Mouse (Mus musculus): ENCODE measurements around the gene Gm11168.
"Not testable (repeated sequence)": the region's sequence is repeated elsewhere in the genome, so short reads cannot be mapped to it uniquely, and the experiment has no call there.

Gene Gm11168

DNA sequence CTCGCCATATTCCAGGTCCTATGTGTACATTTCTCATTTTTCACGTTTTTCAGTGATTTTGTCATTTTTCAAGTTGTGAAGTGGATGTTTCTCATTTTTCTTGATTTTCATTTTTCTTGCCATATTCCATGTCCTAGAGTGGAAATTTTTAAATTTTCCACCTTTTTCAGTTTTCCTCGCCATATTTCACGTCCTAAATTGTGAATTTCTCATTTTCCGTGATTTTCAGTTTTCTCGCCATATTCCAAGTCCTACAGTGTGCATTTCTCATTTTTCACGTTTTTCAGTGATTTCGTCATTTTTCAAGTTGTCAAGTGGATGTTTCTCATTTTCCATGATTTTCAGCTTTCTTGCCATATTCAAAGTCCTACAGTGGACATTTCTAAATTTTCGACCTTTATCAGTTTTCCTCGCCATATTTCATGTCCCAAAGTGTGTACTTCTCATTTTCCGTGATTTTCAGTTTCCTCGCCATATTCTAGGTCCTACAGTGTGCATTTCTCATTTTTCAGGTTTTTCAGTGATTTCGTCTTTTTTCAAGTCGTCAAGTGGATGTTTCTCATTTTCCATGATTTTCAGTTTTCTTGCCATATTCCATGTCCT, at the start of gene Gm11168:
Gene Gm11168 (plus strand): TSS at position 553 of the 603 bp plus-strand sequence.
- in situ Hi-C loops (cut with MboI; ENCODE audit: low pct_unique_long_range_greater_than_20kb in 1 of 2, low sequenced_read_pairs in 2 of 2, unreplicated experiment in 1 of 2) = not testable (repeated sequence)

DNA sequence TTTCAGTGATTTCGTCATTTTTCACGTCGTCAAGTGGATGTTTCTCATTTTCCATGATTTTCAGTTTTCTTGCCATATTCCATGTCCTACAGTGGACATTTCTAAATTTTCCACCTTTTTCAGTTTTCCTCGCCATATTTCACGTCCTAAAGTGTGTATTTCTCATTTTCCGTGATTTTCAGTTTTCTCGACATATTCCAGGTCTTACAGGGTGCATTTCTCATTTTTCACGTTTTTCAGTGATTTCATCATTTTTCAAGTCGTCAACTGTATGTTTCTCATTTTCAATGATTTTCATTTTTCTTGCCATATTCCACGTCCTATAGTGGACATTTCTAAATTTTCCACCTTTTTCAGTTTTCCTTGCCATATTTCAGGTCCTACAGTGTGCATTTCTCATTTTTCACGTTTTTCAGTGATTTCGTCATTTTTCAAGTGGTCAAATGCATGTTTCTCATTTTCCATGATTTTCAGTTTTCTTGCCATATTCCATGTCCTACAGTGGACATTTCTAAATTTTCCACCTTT, 2.6 kb upstream of the Gm11168 start, which contains the start of gene Gm10722:
Gene Gm10722 (plus strand): TSS at position 478 of the 528 bp plus-strand sequence.
- in situ Hi-C loops (cut with MboI; ENCODE audit: low pct_unique_long_range_greater_than_20kb in 1 of 2, low sequenced_read_pairs in 2 of 2, unreplicated experiment in 1 of 2) = not testable (repeated sequence)

DNA sequence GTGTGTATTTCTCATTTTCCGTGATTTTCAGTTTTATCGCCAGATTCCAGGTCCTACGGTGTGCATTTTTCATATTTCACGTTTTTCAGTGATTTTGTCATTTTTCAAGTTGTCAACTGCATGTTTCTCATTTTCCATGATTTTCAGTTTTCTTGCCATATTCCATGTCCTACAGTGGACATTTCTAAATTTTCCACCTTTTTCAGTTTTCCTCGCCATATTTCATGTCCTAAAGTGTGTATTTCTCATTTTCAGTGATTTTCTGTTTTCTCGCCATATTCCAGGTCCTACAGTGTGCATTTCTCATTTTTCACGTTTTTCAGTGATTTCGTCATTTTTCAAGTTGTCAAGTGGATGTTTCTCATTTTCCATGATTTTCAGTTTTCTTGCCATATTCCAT, 2.1 kb upstream of the Gm11168 start:
- in situ Hi-C loops (cut with MboI; ENCODE audit: low pct_unique_long_range_greater_than_20kb in 1 of 2, low sequenced_read_pairs in 2 of 2, unreplicated experiment in 1 of 2) = not testable (repeated sequence)

DNA sequence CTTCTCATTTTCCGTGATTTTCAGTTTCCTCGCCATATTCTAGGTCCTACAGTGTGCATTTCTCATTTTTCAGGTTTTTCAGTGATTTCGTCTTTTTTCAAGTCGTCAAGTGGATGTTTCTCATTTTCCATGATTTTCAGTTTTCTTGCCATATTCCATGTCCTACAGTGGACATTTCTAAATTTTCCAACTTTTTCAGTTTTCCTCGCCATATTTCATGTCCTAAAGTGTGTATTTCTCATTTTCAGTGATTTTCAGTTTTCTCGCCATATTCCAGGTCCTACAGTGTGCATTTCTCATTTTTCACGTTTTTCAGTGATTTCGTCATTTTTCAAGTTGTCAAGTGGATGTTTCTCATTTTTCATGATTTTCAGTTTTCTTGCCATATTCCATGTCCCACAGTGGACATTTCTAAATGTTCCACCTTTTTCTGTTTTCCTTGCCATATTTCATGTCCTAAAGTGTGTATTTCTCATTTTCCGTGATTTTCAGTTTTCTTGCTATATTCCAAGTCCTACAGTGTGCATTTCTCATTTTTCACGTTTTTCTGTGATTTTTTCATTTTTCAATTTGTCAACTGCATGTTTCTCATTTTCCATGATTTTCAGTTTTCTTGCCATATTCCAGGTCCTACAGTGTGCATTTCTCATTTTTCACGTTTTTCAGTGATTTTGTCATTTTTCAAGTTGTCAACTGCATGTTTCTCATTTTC, 1.0 kb upstream of the Gm11168 start:
- in situ Hi-C loops (cut with MboI; ENCODE audit: low pct_unique_long_range_greater_than_20kb in 1 of 2, low sequenced_read_pairs in 2 of 2, unreplicated experiment in 1 of 2) = not testable (repeated sequence)

DNA sequence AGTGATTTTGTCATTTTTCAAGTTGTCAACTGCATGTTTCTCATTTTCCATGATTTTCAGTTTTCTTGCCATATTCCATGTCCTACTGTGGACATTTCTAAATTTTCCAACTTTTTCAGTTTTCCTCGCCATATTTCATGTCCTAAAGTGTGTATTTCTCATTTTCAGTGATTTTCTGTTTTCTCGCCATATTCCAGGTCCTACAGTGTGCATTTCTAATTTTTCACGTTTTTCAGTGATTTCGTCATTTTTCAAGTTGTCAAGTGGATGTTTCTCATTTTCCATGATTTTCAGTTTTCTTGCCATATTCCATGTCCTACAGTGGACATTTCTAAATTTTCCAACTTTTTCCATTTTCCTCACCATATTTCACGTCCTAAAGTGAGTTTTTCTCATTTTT, 3.0 kb downstream of the Gm11168 start:
- in situ Hi-C loops (cut with MboI; ENCODE audit: low pct_unique_long_range_greater_than_20kb in 1 of 2, low sequenced_read_pairs in 2 of 2, unreplicated experiment in 1 of 2) = not testable (repeated sequence)

DNA sequence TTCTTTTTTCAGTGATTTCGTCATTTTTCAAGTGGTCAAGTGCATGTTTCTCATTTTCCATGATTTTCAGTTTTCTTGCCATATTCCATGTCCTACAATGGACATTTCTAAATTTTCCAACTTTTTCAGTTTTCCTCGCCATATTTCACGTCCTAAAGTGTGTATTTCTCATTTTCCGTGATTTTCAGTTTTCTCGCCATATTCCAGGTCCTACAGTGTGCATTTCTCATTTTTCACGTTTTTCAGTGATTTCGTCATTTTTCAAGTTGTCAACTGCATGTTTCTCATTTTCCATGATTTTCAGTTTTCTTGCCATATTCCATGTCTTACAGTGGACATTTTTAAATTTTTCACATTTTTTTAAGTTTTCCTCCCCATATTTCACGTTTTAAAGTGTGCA, 3.5 kb downstream of the Gm11168 start:
- in situ Hi-C loops (cut with MboI; ENCODE audit: low pct_unique_long_range_greater_than_20kb in 1 of 2, low sequenced_read_pairs in 2 of 2, unreplicated experiment in 1 of 2) = not testable (repeated sequence)

DNA sequence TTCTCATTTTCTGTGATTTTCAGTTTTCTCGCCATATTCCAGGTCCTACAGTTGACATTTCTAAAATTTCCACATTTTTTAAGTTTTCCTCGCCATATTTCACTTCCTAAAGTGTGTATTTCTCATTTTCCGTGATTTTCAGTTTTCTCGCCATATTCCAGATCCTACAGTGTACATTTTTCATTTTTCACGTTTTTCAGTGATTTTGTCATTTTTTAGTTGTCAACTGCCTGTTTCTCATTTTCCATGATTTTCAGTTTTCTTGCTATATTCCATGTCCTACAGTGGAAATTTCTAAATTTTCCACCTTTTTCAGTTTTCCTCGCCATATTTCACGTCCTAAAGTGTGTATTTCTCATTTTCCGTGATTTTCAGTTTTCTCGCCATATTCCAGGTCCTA, 4.1 kb downstream of the Gm11168 start:
- in situ Hi-C loops (cut with MboI; ENCODE audit: low pct_unique_long_range_greater_than_20kb in 1 of 2, low sequenced_read_pairs in 2 of 2, unreplicated experiment in 1 of 2) = not testable (repeated sequence)

DNA sequence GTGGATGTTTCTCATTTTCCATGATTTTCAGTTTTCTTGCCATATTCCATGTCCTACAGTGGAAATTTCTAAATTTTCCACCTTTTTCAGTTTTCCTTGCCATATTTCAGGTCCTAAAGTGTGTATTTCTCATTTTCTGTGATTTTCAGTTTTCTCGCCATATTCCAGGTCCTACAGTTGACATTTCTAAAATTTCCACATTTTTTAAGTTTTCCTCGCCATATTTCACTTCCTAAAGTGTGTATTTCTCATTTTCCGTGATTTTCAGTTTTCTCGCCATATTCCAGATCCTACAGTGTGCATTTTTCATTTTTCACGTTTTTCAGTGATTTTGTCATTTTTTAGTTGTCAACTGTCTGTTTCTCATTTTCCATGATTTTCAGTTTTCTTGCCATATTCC, 6.2 kb downstream of the Gm11168 start:
- in situ Hi-C loops (cut with MboI; ENCODE audit: low pct_unique_long_range_greater_than_20kb in 1 of 2, low sequenced_read_pairs in 2 of 2, unreplicated experiment in 1 of 2) = not testable (repeated sequence)

DNA sequence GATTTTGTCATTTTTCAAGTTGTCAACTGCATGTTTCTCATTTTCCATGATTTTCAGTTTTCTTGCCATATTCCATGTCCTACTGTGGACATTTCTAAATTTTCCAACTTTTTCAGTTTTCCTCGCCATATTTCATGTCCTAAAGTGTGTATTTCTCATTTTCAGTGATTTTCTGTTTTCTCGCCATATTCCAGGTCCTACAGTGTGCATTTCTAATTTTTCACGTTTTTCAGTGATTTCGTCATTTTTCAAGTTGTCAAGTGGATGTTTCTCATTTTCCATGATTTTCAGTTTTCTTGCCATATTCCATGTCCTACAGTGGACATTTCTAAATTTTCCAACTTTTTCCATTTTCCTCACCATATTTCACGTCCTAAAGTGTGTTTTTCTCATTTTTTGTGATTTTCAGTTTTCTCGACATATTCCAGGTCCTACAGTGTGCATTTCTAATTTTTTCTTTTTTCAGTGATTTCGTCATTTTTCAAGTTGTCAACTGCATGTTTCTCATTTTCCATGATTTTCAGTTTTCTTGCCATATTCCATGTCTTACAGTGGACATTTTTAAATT, 9.0 kb downstream of the Gm11168 start:
- in situ Hi-C loops (cut with MboI; ENCODE audit: low pct_unique_long_range_greater_than_20kb in 1 of 2, low sequenced_read_pairs in 2 of 2, unreplicated experiment in 1 of 2) = not testable (repeated sequence)

DNA sequence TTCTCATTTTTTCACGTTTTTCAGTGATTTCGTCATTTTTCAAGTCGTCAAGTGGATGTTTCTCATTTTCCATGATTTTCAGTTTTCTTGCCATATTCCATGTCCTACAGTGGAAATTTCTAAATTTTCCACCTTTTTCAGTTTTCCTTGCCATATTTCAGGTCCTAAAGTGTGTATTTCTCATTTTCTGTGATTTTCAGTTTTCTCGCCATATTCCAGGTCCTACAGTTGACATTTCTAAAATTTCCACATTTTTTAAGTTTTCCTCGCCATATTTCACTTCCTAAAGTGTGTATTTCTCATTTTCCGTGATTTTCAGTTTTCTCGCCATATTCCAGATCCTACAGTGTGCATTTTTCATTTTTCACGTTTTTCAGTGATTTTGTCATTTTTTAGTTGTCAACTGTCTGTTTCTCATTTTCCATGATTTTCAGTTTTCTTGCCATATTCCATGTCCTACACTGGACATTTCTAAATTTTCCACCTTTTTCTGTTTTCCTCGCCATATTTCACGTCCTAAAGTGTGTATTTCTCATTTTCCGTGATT, 9.7 kb downstream of the Gm11168 start, which contains the start of gene Gm10721:
Gene Gm10721 (plus strand): TSS at position 408 of the 547 bp plus-strand sequence.
- in situ Hi-C loops (cut with MboI; ENCODE audit: low pct_unique_long_range_greater_than_20kb in 1 of 2, low sequenced_read_pairs in 2 of 2, unreplicated experiment in 1 of 2) = not testable (repeated sequence)

DNA sequence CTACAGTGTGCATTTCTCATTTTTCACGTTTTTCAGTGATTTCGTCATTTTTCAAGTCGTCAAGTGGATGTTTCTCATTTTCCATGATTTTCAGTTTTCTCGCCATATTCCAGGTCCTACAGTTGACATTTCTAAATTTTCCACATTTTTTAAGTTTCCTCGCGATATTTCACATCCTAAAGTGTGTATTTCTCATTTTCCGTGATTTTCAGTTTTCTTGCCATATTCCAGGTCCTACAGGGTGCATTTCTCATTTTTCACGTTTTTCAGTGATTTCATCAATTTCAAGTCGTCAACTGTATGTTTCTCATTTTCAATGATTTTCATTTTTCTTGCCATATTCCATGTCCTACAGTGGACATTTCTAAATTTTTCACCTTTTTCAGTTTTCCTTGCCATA, 12.2 kb downstream of the Gm11168 start, which contains the start of gene Gm10720:
Gene Gm10720 (plus strand): TSS at position 301 of the 400 bp plus-strand sequence.
- in situ Hi-C loops (cut with MboI; ENCODE audit: low pct_unique_long_range_greater_than_20kb in 1 of 2, low sequenced_read_pairs in 2 of 2, unreplicated experiment in 1 of 2) = not testable (repeated sequence)

DNA sequence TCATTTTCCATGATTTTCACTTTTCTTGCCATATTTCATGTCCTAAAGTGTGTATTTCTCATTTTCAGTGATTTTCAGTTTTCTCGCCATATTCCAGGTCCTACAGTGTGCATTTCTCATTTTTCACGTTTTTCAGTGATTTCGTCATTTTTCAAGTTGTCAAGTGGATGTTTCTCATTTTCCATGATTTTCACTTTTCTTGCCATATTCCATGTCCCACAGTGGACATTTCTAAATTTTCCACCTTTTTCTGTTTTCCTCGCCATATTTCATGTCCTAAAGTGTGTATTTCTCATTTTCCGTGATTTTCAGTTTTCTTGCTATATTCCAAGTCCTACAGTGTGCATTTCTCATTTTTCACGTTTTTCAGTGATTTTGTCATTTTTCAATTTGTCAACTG, 12.8 kb downstream of the Gm11168 start:
- in situ Hi-C loops (cut with MboI; ENCODE audit: low pct_unique_long_range_greater_than_20kb in 1 of 2, low sequenced_read_pairs in 2 of 2, unreplicated experiment in 1 of 2) = not testable (repeated sequence)

DNA sequence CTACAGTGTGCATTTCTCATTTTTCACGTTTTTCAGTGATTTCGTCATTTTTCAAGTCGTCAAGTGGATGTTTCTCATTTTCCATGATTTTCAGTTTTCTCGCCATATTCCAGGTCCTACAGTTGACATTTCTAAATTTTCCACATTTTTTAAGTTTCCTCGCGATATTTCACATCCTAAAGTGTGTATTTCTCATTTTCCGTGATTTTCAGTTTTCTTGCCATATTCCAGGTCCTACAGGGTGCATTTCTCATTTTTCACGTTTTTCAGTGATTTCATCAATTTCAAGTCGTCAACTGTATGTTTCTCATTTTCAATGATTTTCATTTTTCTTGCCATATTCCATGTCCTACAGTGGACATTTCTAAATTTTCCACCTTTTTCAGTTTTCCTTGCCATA, 14.0 kb downstream of the Gm11168 start, which contains the start of gene Gm10719:
Gene Gm10719 (plus strand): TSS at position 301 of the 400 bp plus-strand sequence.
- in situ Hi-C loops (cut with MboI; ENCODE audit: low pct_unique_long_range_greater_than_20kb in 1 of 2, low sequenced_read_pairs in 2 of 2, unreplicated experiment in 1 of 2) = not testable (repeated sequence)

DNA sequence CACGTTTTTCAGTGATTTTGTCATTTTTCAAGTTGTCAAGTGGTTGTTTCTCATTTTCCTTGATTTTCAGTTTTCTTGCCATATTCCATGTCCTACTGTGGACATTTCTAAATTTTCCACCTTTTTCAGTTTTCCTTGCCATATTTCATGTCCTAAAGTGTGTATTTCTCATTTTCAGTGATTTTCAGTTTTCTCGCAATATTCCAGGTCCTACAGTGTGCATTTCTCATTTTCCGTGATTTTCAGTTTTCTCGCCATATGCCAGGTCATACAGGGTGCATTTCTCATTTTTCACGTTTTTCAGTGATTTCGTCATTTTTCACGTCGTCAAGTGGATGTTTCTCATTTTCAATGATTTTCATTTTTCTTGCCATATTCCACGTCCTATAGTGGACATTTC, 15.8 kb downstream of the Gm11168 start:
- in situ Hi-C loops (cut with MboI; ENCODE audit: low pct_unique_long_range_greater_than_20kb in 1 of 2, low sequenced_read_pairs in 2 of 2, unreplicated experiment in 1 of 2) = not testable (repeated sequence)

DNA sequence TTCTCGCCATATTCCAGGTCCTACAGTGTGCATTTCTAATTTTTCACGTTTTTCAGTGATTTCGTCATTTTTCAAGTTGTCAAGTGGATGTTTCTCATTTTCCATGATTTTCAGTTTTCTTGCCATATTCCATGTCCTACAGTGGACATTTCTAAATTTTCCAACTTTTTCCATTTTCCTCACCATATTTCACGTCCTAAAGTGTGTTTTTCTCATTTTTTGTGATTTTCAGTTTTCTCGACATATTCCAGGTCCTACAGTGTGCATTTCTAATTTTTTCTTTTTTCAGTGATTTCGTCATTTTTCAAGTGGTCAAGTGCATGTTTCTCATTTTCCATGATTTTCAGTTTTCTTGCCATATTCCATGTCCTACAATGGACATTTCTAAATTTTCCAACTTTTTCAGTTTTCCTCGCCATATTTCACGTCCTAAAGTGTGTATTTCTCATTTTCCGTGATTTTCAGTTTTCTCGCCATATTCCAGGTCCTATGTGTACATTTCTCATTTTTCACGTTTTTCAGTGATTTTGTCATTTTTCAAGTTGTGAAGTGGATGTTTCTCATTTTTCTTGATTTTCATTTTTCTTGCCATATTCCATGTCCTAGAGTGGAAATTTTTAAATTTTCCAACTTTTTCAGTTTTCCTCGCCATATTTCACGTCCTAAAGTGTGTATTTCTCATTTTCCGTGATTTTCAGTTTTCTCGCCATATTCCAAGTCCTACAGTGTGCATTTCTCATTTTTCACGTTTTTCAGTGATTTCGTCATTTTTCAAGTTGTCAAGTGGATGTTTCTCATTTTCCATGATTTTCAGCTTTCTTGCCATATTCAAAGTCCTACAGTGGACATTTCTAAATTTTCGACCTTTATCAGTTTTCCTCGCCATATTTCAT, 16.9 kb downstream of the Gm11168 start:
- in situ Hi-C loops (cut with MboI; ENCODE audit: low pct_unique_long_range_greater_than_20kb in 1 of 2, low sequenced_read_pairs in 2 of 2, unreplicated experiment in 1 of 2) = not testable (repeated sequence)

DNA sequence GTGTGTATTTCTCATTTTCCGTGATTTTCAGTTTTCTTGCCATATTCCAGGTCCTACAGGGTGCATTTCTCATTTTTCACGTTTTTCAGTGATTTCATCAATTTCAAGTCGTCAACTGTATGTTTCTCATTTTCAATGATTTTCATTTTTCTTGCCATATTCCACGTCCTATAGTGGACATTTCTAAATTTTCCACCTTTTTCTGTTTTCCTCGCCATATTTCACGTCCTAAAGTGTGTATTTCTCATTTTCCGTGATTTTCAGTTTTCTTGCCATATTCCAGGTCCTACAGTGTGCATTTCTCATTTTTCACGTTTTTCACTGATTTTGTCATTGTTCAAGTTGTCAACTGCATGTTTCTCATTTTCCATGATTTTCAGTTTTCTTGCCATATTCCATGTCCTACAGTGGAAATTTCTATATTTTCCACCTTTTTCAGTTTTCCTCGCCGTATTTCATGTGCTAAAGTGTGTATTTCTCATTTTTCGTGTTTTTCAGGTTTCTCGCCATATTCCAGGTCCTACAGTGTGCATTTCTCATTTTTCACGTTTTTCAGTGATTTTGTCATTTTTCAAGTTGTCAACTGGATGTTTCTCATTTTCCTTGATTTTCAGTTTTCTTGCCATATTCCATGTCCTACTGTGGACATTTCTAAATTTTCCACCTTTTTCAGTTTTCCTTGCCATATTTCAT, 19.3 kb downstream of the Gm11168 start:
- in situ Hi-C loops (cut with MboI; ENCODE audit: low pct_unique_long_range_greater_than_20kb in 1 of 2, low sequenced_read_pairs in 2 of 2, unreplicated experiment in 1 of 2) = not testable (repeated sequence)

DNA sequence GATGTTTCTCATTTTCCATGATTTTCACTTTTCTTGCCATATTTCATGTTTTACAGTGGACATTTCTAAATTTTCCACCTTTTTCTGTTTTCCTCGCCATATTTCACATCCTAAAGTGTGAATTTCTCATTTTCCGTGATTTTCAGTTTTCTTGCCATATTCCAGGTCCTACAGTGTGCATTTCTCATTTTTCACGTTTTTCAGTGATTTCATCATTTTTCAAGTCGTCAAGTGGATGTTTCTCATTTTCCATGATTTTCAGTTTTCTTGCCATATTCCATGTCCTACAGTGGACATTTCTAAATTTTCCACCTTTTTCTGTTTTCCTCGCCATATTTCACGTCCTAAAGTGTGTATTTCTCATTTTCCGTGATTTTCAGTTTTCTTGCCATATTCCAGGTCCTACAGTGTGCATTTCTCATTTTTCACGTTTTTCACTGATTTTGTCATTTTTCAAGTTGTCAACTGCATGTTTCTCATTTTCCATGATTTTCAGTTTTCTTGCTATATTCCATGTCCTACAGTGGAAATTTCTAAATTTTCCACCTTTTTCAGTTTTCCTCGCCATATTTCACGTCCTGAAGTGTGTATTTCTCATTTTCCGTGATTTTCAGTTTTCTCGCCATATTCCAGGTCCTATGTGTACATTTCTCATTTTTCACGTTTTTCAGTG, 20.3 kb downstream of the Gm11168 start, which contains the start of gene Gm10718:
Gene Gm10718 (plus strand): TSS at position 236 of the 673 bp plus-strand sequence.
- in situ Hi-C loops (cut with MboI; ENCODE audit: low pct_unique_long_range_greater_than_20kb in 1 of 2, low sequenced_read_pairs in 2 of 2, unreplicated experiment in 1 of 2) = not testable (repeated sequence)

Data from mouse embryonic stem cell (cell line).